Mouse (Mus musculus) frontal cortex, postnatal 14 days (tissue): ENCODE measurements around the gene Slc20a1.
A peak's percentile ranks its signal among the peaks of the same experiment; 100 is the strongest.

ENCODE experiments used
- DNase-seq, 2 experiments: peaks; one replicate each; pipeline ENCODE4 v3.0.0; 2022; ENCODE audit warnings: low spot score in 2 of 2

The Slc20a1 gene

DNA sequence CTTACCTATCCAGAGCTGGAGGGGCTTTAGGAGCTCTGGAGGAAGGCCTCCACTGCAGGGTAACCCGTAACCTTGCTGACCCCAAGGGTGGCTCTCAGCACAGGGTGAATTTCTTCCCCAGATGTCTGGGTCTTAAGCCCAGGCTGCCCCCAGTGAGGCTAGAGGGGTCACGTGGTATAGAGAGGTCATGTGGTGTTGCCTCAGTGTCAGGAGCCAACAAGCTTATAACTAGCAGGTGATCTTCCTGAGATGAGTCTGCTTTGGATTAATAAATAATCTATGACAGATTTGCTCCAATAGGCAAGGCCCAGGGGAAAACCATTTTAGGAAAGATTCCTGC, 55.0 kb downstream of the Slc20a1 start:
- no peak for DNase-seq

DNA sequence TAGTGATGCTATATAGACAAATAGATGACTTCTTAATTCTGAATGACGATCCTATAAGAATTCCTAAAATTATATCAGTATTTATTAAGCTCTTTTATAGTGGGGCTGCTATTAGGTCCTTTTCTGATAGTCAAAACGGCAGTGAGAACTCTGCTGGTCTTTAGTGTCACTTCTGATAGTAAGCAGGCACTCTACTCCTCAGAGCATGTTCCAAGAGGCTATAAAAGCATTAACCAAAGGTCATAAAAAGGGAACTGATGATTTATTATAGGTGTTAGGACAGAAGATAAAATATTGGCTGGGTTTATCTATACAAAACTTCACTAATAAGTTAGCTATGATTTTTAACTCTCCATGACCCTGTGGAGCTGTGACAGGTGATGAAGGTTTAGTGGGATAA, 55.5 kb downstream of the Slc20a1 start:
- DNase-seq, result no peak

DNA sequence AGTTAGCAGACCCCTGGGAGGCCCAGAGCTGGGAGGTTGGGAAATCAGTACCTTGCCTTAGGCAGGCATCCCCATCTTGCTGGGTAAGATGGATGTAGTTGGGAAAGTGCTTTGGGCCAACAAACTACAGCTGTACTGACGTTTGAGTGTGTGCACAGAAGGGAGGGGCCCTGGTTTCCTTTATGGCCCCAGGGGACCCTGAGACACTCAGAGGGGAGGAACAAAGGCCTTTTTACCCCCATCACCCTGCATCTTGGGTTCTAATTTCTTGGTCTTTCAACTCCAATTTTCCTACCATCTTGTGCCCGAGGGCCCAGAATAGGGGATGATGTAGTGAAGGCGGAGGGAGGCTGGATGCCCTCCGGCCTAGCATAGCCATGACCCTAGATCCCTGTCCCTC, 57.4 kb downstream of the Slc20a1 start:
- DNase-seq, result no peak

DNA sequence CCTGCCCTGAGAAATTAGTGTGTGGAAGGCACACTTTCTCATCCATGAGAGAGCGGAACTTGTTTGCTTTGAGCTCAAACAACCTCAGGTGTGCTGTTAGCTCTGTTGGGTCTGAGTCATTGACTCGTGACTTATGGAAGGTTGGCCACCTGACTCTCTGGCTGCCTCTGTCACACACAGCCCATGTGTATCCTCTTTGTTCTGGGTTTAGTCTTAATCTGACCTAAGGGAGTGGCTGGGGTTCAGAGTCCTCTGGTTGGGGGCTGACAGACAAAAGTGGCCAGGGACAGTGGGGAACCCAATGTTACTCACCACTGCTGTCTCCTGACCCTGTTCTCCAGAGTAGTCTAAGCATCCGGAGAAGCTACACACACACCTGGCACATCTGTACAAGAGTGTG, 59.5 kb downstream of the Slc20a1 start:
- no peak for DNase-seq

DNA sequence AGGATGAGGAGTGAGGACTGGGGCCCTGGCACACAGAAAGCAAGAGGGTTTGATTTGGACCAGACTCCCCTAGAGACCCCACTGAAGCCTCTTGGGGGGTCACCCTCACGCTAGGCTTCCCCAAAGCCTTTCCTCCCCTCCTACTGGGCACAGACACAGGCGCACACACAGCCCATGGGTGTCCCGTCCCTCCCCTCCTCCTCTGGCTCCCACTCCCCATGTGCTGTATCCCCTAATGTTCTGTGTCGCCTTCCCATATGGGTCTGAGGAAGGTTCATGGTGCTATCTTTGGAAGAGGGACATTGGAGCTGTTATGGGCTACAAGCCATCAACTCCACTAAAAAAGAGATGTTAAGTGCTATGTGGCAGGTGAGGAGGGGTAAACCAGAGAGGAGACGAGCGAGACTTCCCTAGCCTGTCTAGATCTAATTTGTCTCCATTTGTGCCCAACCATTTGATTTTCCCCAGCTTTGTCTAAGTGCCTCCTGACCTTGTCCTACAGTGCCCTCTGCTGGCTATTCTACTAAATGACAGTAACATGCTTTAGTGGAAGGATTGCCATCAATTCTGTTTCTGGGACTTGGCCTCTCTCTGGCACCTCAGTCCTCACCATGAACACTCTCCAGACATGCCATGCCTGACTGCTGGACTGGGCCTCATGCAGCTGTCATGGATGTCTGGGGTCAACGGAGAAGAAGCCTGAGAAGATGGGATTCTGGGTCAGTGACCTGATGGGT, 60.1 kb downstream of the Slc20a1 start:
- DNase-seq, result peak in 1 of 2 experiments; percentile 51

DNA sequence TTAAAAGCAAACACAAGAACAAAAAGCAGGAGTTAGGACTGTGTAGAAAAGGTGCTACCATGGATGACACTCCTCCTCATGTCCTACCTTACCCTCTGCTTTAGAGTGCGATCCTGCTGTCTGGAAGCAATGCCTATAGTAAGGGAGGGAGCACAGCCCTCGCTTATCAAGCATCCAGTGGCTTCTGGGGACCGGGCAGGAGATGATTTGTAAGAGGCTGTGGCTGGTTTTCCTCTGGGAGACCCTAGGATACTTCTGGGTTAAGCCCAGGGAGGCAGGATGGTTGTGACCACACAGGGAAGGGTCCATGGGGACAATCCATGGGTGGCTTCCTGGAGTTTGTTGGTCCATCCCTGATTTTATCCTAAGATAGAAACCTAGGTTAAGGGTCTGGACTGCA, 62.1 kb downstream of the Slc20a1 start:
- no peak for DNase-seq
